Mouse (Mus musculus) myocyte (in vitro differentiated cells): ENCODE measurements around the gene Mindy4.

Source experiments
- CEBPB ChIP-seq: IDR thresholded peaks from 2 replicates; pipeline ENCODE4 v1.6.1; 2011; ENCODE audit warnings: mild to moderate bottlenecking, moderate library complexity; ENCODE audit not compliant: poor library complexity, insufficient read depth, severe bottlenecking
- MAX ChIP-seq: IDR thresholded peaks from one replicate; pipeline ENCODE4 v1.6.1; 2011; ENCODE audit warnings: low read depth, mild to moderate bottlenecking, control low read depth
- MYOD1 ChIP-seq, 3 experiments: IDR thresholded peaks; one replicate each; pipeline ENCODE4 v1.6.1; 2011; ENCODE audit warnings: control low read depth in 2 of 3, low read depth in 2 of 3, mild to moderate bottlenecking in 2 of 3, moderate library complexity in 1 of 3; ENCODE audit not compliant: insufficient read length in 2 of 3, control insufficient read depth in 1 of 3
- MYOG ChIP-seq, 3 experiments: IDR thresholded peaks; one replicate each; pipeline ENCODE4 v1.6.1; 2011; ENCODE audit warnings: control low read depth in 2 of 3, low read depth in 2 of 3, mild to moderate bottlenecking in 2 of 3; ENCODE audit not compliant: insufficient read length in 2 of 3, control insufficient read depth in 1 of 3, insufficient read depth in 1 of 3
- POLR2A ChIP-seq: IDR thresholded peaks from one replicate; pipeline ENCODE4 v1.6.1; 2011; ENCODE audit warnings: low read depth, mild to moderate bottlenecking, control low read depth, moderate library complexity; ENCODE audit not compliant: insufficient read length
- POLR2AphosphoS2 ChIP-seq: IDR thresholded peaks from one replicate; pipeline ENCODE4 v1.6.1; 2011; ENCODE audit warnings: low read depth, control low read depth; ENCODE audit not compliant: insufficient read length
- REST ChIP-seq: IDR thresholded peaks from one replicate; pipeline ENCODE4 v1.6.1; 2011; ENCODE audit warnings: mild to moderate bottlenecking, control low read depth, moderate library complexity; ENCODE audit not compliant: insufficient read depth, insufficient read length
- TCF12 ChIP-seq: IDR thresholded peaks from one replicate; pipeline ENCODE4 v1.6.1; 2011; ENCODE audit warnings: mild to moderate bottlenecking, control low read depth; ENCODE audit not compliant: poor library complexity, insufficient read depth, severe bottlenecking
- USF1 ChIP-seq: IDR thresholded peaks from one replicate; pipeline ENCODE4 v1.6.1; 2011; ENCODE audit warnings: low read depth, mild to moderate bottlenecking, control low read depth, moderate library complexity

DNA sequence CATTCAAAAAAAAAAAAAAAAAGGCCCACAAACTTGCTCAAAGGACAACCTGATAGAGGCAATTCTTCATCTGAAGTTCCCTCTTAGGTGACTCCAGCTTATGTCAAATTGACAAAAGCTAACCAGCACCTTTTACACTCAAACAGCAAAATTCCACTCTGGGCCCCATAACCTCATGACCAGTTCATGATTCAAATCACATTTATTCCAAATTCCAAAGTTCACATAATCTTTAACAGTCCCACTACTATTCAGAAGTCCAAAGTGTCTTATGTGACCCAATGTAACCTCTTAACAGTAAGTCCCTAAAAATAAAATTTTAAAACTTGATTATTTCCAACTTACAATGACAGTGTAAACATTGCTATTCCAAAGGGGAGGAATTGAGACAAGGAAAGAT, 13.8 kb upstream of the Mindy4 start:
- TF ChIP-seq MYOD1 (IDR thresholded peaks at IDR 0.05; ENCODE audit: control insufficient read depth in 1 of 3, insufficient read length in 2 of 3, low read depth in 2 of 3) (no peak), POLR2AphosphoS2 (no peak), USF1 (no peak), POLR2A (no peak), TCF12 (no peak), MAX (no peak), CEBPB (no peak), REST (no peak), MYOG (IDR thresholded peaks at IDR 0.05; ENCODE audit: control insufficient read depth in 1 of 3, insufficient read depth in 1 of 3, insufficient read length in 2 of 3, low read depth in 2 of 3) (no peak)
